Mouse (Mus musculus) cerebellum, postnatal 4 days (tissue): ENCODE results near the gene Bri3bp.
"Not testable (repeated sequence)": the region's sequence is repeated elsewhere in the genome, so short reads cannot be mapped to it uniquely, and the experiment has no call there.

ENCODE experiments used
- DNase-seq, 2 experiments: peaks; one replicate each; pipeline ENCODE4 v3.0.0; 2022; ENCODE audit warnings: low spot score in 2 of 2, mixed read lengths in 1 of 2

The Bri3bp gene

DNA sequence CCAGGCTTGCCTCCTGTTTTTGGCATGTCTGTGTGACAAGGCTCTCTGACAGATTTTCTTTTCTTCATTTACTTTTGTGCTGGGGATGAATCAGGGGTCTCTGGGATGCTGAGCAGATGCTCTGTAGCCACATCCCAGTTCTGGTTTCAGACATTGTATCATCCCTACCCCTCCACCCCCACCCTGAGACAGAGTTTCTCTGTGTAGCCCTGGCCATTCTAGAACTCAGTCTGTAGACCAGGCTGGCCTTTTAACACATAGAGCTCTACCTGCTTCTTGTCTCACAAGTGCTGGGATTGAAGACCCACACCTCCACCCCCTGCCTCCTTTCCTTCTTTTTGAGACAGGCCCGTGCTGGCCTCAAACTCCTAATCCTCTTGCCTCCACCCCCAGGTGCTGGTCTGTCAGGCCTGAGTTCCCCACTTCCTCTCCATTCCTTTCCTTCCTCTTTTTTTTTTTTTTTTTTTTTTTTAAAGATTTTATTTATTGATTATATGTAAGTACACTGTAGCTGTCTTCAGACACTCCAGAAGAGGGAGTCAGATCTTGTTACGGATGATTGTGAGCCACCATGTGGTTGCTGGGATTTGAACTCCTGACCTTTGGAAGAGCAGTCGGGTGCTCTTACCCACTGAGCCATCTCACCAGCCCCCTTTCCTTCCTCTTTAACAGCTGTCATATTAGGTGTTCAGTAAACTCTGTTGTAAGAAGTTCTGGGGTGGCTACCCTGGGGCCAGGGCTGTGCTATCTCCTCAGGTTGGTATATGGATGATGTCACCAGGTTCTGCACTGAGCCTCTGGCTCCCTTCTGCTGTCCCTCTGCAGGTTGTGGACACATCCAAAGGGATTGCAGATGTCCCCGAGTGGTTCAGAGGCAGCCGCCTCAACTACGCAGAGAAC lies 42.6 kb downstream of the Bri3bp start:
- no peak for DNase-seq

DNA sequence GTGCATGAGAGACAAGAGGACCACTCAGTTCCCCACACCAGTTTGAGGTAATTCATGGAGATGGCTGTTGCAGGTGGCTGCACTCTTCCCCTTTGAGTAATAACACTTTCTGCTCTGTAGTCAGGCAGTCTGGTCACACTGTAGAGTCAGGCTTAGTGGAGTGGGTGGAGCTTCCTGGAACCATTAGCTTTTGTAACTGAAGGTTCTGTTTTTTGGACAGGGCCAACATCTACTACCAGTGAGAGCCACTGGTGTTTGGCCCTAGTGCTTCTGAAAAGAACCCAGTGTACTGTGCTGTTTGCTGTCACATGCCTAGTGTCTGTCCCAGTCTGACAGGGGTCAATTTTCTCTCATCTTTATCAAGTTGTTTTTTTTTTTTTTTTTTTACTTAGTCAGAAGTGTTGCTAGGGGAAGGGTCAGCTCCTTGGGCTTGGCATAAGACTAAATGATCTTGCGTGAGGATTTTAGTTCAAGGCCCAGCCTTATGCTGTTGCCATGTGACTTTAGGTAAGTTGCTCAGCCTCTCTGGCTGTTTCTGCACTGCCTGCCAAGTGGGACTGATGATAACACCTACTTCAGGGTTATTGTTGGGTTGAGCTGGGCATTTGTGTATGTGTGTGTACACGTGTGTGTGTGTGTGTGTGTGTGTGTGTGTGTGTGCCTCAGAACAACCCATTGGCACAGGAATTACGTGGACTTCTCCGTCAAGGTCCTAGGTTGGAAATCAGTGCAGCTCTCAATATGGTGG lies 43.8 kb downstream of the Bri3bp start:
- no peak for DNase-seq

DNA sequence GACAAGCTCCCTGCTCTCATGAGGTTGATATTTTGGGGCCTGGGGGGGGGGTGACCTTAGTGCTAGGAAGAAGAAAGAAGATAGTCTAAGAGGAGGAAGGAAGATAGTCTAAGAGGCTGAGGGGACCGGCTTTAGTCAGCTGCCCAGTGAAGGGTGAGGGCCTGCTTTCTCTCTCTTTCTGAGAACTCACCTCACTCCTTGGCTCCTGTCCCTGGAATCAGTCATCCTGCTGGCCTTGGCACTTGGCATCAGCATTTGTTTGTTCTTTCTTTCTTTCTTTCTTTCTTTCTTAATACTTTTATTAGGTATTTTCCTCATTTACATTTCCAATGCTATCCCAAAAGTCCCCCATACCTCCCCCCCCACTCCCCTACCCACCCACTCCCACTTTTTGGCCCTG lies 44.7 kb downstream of the Bri3bp start:
- no peak for DNase-seq

DNA sequence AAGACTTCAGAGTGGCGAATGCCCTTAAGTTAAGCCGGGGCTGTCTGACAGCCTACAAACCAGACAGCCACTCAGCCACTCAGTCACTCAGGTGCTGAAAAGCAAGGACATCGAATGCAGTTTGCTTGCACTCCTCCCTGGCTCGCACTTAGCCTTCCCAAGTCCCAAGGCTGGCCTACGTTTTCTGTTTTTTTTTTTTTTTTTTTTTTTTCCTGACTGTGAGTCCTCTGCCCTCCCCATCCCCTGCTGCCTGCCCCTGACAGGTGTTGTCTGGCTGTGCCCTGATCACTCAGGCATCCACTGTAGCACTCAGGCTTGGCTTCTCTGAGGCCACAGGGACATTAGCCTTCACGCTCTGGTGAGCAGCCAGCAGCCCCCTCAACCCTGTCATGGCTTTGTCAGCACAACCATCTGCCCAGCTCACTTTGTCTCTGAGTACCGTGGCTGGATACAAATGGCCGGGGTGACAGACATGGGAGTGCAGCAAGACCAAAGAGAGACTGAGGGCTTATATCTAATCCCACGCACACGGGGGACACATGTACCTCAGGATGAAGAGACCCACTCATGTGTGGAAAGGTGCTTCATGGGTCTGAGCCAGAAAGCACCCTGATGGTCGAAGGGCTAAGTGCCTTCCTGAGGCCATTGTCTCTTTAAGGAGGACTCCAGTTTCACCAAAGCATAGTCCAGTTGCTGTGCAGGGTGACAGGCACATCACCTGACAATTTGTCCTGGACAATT lies 46.2 kb downstream of the Bri3bp start:
- DNase-seq = peak; percentile 60 to 92

DNA sequence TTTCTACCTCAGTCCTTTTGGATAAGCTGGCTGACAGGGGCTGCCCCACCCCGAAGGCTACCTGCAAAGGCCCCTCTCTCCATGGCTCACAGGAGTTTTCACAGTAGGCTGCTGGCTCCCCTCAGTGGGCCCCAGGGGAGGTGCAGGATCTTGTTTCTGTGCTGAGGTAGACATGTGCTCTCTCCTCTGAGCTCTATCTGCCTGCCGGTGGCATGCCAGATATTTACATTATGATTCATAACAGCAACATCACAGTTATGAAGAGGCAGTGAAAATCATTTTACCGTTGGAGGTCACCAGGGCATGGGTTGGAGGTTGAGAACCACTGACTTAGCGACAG lies 46.7 kb downstream of the Bri3bp start:
- peak in 1 of 2 experiments; percentile 41 for DNase-seq

DNA sequence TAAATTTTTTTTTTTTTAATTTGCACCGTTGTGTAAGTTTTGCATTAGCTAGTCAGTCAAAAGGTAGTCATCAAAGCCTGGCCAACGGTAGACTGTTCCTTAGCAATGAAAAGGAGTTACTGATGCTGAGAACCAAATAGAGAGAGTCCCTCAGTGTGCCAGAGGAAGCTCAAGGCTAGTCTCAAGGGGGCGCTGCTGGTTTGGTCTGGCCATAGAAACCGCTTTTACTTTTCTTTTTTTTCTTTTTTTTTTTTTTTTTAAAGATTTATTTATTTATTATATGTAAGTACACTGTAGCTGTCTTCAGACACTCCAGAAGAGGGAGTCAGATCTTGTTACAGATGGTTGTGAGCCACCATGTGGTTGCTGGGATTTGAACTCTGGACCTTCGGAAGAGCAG lies 47.6 kb downstream of the Bri3bp start:
- DNase-seq = not testable (repeated sequence)

DNA sequence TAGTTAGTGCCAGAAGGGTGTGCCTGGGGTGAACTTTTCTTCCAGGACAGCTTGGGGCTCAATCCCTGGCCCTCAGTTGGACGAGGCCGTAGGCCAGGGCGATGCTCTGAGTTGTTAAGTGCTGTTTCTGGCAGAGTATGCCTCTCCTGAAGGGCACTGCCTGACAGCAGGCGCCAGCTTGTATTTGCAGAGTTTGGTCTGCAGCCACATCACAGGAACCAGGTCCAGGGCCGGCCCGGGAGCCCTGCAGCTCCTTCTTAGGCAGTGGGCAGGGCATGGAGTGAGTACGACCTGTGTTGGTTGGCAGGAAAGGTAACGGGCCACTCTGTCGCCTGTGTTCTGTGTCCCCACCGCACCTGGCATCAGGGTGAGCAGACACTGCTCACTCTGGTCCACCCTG lies 49.7 kb downstream of the Bri3bp start:
- DNase-seq = peak in 1 of 2 experiments; percentile 65

DNA sequence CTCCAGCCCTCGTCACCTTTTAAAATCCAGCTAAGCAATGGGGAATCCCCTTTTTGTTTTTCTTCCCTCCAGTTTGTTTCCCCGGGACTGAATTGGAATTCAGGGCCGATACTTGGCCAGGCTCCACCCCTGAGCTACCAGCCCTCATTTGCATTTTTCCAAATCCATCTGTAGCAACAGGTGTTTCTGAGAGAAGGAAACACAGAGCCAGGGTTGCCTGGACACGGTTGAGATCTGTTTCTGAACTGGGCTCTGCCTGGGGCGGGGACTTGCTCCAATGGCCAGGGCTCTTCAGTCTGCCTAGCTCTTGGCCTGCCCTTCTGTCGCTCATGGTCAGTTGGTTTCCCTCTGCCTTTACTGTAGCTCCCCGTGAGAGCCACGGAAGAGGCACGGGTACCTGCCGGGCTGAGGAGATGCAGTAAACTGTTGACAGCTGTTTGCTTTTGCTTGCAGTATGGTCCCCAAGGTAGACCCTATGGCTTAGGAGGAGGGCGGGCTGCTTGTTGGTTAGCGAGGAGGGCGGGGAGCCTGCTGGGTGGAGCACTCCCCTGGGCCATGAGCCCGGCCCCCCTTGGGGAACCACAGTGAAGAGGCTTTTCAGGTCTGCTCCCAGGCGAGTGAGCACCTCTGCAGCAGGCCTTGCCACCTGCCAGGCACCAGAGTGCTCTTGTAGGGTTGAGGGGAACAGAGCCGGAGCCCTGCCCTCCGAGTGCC lies 51.2 kb downstream of the Bri3bp start:
- DNase-seq = peak in 1 of 2 experiments; percentile 43

DNA sequence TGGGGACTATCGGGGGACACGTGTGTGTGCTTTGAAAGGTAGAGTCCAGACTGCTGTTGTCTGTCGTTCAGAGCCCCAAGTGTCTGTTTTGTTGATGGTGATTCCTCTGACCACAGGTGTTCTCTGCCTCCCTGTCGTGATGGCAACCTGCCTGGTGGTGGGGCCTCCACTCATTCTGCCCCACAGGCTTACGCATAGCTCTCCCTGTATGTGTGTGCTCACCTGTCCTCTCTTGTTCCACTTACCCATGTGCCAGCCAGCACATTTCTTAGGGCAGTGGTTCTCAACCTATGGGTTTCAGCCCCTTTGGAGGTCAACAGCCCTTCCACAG lies 51.7 kb downstream of the Bri3bp start:
- no peak for DNase-seq

DNA sequence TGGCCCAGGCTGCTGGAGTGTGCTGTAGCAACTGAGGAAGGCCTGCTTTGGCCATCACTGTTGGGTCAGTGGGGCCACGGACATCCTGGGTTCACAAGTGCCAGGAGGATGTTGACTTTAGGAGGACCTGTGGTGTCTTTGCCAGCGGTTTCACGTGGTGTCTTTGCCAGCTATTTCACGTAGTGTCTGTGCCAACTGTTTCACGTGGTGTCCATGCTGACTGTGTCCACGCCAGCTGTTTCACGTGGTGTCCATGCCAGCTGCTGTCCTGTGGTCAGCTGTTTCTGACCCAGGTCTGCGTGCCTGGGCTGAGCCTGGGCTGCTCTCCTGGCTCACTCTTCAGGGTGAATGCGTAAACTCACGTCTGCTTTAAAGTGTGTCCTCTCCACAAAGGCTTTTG lies 54.3 kb downstream of the Bri3bp start:
- DNase-seq = no peak

DNA sequence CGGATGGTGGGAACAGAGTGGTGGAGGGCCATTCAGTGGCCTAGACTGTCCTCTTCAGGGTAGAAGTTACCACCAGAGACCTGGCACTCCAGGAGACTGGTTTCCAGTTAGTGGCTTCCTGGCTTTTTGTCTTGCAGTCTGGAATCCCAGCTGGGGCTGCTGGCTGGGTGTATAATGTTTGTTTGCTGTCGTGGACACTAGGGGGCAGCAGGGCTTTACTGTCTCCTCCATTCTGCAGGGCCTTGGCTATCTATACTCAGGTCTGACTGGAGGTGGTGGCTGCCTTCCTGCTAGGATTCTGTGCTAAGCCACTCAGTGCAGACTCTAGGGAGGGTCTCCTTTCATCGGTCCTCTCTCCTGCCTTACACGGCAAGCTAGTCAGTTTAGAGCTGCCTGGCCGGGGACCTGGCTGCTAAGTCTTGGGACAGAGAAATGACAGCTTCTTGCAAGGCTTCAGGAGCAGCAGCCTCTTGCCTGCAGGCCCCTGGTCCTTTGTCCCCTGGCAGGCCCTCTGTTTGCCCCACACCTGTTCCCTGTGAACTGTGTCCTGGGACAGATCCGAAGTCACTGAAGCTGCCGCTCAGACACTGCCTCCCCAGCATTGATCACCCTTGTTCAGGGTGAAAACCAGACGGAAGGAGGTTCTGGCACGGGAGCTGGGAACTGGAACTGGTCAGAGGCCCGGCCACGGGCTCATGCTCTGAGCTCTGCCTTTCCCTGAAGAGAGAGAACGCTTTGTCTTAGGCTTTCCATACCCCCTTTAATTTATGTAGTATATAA lies 56.6 kb downstream of the Bri3bp start:
- peak; percentile 62 to 78 for DNase-seq

DNA sequence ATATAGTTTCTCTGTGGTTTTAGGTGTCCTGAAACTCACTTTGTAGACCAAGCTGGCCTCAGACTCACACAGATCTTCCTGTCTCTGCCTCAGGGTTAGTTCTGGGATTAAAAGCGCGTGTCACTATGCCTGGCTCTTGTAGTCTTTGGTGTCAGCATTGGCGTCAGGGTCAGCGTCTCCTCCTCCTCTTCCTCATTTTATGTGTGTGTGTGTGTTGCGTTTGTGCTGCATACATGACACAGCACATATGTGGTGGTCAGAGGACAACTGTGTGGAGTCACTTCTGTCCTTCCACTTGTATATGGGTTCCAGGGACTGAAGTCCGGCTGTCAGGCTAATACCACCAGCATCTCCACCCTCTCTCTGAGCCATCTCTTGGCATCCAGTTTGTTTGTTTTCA lies 60.1 kb downstream of the Bri3bp start:
- no peak for DNase-seq

DNA sequence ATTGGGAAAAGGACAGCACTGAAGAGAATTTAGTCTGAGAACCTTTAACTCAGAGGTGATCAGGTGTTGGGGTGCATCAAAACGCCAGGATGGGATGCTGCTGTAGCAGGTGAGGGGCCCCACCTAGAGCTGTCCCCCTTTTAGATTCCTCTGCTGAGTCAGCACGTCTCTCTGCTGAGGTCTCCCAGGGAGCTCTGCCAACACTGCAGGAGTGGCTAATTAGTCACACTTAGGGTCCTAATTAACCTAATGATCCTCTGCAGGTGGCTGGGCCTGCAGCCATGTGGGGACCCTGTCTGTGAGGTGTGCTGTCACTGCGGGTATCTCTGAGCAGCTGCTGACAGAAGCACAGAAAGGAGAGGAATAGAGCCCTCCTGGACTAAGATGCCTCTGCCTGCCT lies 60.8 kb downstream of the Bri3bp start:
- DNase-seq = no peak

DNA sequence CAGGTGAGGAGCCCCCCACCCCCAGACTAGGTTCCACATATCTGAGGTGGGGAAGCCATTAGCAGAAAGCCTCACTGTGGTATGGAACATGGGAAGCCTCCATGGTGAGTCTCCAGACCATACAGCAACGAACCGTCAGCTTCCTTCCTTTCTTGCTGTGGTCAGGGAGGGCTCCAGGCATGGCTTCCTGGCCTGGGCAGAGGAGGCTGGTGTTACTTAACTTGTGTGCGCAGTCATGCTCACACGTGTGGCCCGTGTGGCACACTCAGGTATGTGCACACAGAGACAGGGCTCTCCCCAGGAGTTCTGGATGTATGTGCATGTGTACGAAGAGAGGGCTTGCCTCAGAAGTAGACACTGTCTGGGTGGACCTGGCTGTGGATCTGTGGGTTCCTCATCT lies 62.3 kb downstream of the Bri3bp start:
- no peak for DNase-seq

DNA sequence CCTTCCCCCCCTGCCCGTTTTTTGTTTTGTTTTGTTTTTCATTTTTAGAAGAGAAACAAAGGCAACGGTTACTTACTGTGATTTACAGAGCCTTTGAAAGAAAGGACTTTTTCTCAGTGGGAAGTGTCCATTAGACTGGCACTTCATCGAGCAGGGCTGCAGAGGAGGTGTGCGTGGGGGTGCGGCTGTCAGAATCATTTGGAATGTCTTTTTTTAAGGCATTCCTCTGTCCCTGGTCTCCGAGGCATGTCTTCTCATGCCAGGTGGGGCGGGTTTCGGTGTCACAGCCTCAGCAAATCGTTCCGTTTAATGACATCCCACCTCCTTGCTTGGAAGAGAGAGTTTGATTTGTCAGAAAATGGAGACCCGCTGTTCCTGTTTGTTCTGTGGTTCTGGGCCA lies 63.3 kb downstream of the Bri3bp start:
- no peak for DNase-seq

DNA sequence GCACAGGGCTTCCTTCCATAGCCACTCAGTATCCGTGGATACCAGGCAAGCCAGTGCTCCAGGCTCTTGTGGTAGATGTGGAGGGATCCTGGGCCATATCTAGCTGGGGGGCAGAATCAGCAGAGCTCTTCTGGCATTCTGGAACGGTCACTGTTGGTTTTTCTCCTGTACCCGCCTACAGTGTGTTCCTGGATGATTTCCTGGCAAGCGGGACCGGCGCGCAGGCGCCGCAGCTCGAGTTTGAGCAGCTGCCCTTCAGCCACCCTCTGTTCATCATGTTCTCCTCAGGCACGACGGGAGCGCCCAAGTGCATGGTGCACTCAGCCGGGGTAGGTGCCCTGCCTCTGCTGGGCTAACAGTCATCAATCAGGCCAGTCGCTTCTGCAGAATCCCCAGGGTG lies 64.6 kb downstream of the Bri3bp start:
- DNase-seq = no peak

DNA sequence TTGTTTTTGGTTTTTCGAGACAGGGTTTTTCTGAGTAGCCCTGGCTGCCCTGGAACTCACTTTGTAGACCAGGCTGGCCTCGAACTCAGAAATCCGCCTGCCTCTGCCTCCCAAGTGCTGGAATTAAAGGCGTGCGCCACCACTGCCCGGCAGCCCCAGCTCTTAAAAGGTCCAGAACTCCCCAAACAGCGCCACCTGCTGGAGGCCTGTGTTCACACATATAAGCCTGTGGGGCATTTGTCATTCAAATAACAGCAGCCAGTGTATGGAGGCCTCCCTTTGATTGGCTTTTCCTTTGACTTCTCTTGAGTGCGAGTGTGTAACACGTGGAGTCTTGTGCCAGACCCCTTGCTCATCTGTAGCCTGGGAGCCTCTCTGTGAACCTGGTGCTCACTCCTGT lies 66.2 kb downstream of the Bri3bp start:
- no peak for DNase-seq

DNA sequence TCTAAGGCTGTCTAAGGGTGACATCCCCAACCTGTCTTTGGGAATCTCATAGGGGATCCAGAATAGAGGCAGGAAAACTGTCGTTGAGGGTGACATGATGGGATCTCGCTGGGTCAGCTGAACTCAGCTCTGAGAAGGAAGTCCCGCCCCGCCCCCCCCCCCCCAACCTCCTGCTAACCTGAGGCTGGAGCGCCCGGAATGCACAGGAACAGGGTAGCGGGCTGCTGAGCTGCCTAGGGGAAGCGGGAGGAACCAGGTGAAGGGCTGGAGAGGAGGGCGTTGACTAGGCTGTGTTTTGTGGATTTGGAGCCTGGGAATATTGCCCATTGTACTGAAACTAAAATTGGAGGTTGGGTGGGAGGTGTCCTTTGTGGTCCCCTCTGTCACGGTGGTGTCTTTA lies 66.6 kb downstream of the Bri3bp start:
- DNase-seq = no peak

DNA sequence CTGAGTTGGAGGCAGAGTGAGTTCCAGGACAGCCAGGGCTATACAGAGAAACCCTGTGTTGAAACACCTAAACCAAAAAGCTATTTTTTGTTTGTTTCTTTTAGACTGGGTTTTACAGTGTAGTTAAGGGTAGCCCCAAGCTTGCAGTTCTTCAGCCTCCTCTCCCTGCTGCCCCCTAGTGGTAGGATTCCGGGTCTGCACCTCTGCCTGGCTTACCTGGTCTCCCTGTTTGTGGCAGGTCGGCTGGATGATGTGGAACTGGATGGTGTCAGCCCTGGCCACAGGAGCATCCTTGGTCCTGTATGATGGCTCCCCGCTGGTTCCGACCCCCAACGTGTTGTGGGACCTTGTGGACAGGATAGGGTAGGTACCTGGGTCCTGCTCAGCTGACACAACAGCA lies 68.2 kb downstream of the Bri3bp start:
- DNase-seq = peak in 1 of 2 experiments; percentile 45
